Mouse (Mus musculus): ENCODE data around the gene Gfra1. TPM values are rescaled to one million over a fixed set of nuclear protein-coding genes. Genes with fewer than 3 reads are reported as not detected.

Gene Gfra1
- polyA plus RNA-seq, 1 experiment from 2014 or later = 7.4 TPM

DNA sequence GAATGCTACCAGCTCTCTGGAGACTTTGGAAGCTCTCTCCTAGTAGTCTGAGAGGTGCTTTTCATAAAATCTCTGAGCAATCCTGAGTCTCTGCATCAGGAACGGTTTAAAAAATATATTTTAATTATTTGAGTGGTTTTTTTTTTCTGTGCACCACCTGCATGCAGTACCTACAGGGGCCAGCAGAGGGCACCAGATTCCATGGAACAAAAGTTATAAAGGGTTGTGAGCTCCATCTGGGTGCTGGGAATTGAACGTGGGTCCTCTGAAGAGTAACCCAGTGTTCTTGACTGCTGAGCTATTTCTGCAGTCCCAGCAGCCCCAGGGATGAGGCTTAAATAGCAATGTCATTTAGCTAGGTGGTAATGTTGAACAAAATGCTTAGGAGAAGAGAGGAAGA lies 141.9 kb downstream of the Gfra1 start:
- 56% methylated on average over 2 of the region's 2 CpGs for WGBS (ENCODE audit: insufficient replicate concordance)
- Histone ChIP-seq H3K4me3 (ENCODE audit: low read depth, low read length) (no peak overlapping the region), H3K9ac (ENCODE audit: low read depth, low read length) (no peak overlapping the region), H3K36me3 (ENCODE audit: control insufficient read depth, insufficient read depth) (no peaks in the 10 kb centered on the region), H3K4me1 (ENCODE audit: control insufficient read depth, low read depth, low read length) (no peaks in the 10 kb centered on the region), H3K4me2 (ENCODE audit: low read depth, low read length) (no peak overlapping the region), H3K9me3 (replicated peaks; ENCODE audit: control insufficient read depth, low read length) (peaks cover 6% of the 10 kb centered on the region; the same call in 1 of the 2 replicates), H3K27me3 (ENCODE audit: control insufficient read depth, insufficient read depth, low read depth, low read length) (no peaks in the 10 kb centered on the region), H3K27ac (ENCODE audit: low read length) (no peak overlapping the region)
- no peak for ATAC-seq (ENCODE audit: low read depth)

- ATAC-seq (ENCODE audit: low read depth) = no peak
- Histone ChIP-seq H3K4me1 (ENCODE audit: control insufficient read depth, low read depth, low read length) (no peaks in the 10 kb centered on the region), H3K4me3 (ENCODE audit: low read depth, low read length) (no peak overlapping the region), H3K27me3 (ENCODE audit: control insufficient read depth, insufficient read depth, low read depth, low read length) (no peaks in the 10 kb centered on the region), H3K4me2 (ENCODE audit: low read depth, low read length) (no peak overlapping the region), H3K9me3 (replicated peaks; ENCODE audit: control insufficient read depth, low read length) (peaks cover 6% of the 10 kb centered on the region; the same call in 1 of the 2 replicates), H3K36me3 (ENCODE audit: control insufficient read depth, insufficient read depth) (no peaks in the 10 kb centered on the region), H3K27ac (ENCODE audit: low read length) (no peak overlapping the region), H3K9ac (ENCODE audit: low read depth, low read length) (no peak overlapping the region)
- 50% methylated on average over 2 of the region's 2 CpGs for WGBS (ENCODE audit: insufficient replicate concordance)
Observed at GRCm38 (mm10) chr19:58312492-58312891, 143.2 kb downstream of the Gfra1 start.

DNA sequence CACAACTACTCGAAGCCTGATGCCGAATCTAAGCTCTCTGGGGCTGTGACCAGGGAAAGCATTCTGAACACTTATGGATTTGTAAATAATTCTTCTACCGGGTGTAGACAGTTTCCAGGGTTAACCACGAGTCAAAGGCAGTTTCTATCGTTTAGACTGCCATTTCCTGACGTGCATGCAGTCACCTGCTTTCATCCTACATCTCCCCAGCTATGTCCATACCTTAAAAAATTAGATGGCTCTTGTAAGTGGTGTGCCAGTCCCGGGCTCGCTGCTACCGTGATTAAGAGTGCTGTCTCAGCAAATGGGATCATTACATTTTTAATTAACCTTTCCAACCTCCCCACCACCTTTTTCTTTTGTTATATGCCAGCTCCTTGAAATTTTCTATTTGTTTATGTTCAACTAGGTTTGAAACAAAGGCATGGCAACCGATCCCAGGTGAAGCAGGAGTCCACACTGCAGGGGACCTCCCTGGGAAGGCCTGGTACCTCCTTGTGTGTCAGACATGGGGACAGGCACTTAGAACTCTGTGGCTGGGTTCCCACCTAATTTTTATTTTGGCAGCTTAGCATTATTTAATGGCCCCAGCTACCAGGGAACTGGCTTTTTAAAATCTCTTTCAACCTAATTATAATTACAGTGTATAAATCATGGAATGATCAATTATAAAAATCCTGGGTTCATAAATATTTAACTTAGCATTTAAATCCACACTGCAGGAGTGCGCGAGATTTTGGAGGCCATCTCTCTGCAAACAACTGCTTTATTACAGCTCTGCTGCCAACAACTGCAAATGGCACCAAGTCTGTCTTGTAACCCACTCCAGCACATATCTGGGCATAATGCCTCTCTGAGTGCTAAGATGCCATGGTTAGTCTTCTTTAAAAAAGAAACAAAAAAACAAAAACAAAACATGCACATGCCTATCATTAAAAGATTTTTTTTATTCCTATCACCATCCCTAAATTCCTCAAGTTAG lies 145.1 kb downstream of the Gfra1 start:
- Histone ChIP-seq H3K9ac (ENCODE audit: low read depth, low read length) (no peak overlapping the region), H3K4me2 (ENCODE audit: low read depth, low read length) (no peak overlapping the region), H3K4me3 (ENCODE audit: low read depth, low read length) (no peak overlapping the region), H3K36me3 (ENCODE audit: control insufficient read depth, insufficient read depth) (no peaks in the 10 kb centered on the region), H3K4me1 (ENCODE audit: control insufficient read depth, low read depth, low read length) (no peaks in the 10 kb centered on the region), H3K27me3 (ENCODE audit: control insufficient read depth, insufficient read depth, low read depth, low read length) (no peaks in the 10 kb centered on the region), H3K27ac (ENCODE audit: low read length) (no peak overlapping the region), H3K9me3 (replicated peaks; ENCODE audit: control insufficient read depth, low read length) (peaks cover 6% of the 10 kb centered on the region; the same call in 1 of the 2 replicates)
- 54% methylated on average over 12 of the region's 12 CpGs for WGBS (ENCODE audit: insufficient replicate concordance)
- ATAC-seq (ENCODE audit: low read depth) = no peak

DNA sequence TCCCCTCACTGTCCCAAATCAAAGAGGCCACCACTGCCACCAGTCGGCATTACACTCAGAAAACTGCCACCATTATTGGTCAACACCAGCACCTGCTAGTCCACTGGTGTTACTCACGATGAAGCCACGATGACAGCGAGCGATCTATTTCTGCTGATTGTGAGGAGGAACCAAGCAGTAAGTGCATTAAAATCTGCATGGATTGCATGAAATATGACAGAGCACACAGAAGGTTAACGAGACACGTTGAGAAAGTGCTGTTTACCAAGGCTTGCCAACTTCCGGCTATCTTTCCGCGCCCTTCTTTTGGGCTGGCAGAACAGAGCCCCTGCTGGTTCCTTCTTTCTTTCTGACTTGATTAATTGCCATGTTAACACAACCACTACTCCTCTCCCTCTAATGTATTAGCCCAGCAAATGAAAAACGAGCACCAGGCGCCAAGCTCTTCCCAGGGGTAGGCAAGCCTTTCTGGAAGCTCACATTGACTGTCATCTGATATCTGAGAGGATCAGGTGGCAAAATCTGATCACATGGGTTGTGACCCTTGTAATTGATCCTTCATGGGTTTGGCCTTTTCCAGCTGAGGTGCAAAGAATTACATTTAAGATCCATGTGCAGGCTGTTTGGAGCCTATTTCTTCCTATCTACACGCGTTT lies 146.0 kb downstream of the Gfra1 start:
- Histone ChIP-seq H3K4me1 (ENCODE audit: control insufficient read depth, low read depth, low read length) (no peaks in the 10 kb centered on the region), H3K27ac (ENCODE audit: low read length) (no peak overlapping the region), H3K27me3 (ENCODE audit: control insufficient read depth, insufficient read depth, low read depth, low read length) (no peaks in the 10 kb centered on the region), H3K36me3 (ENCODE audit: control insufficient read depth, insufficient read depth) (no peaks in the 10 kb centered on the region), H3K9me3 (replicated peaks; ENCODE audit: control insufficient read depth, low read length) (peaks cover 6% of the 10 kb centered on the region; the same call in 1 of the 2 replicates), H3K4me2 (ENCODE audit: low read depth, low read length) (no peak overlapping the region), H3K4me3 (ENCODE audit: low read depth, low read length) (no peak overlapping the region), H3K9ac (ENCODE audit: low read depth, low read length) (no peak overlapping the region)
- ATAC-seq (ENCODE audit: low read depth) = no peak
- 63% methylated on average over 14 of the region's 14 CpGs for WGBS (ENCODE audit: insufficient replicate concordance)

- Histone ChIP-seq H3K9ac (ENCODE audit: low read depth, low read length) (no peak overlapping the region), H3K4me1 (ENCODE audit: control insufficient read depth, low read depth, low read length) (no peaks in the 10 kb centered on the region), H3K9me3 (replicated peaks; ENCODE audit: control insufficient read depth, low read length) (no peaks in the 10 kb centered on the region), H3K36me3 (ENCODE audit: control insufficient read depth, insufficient read depth) (no peaks in the 10 kb centered on the region), H3K4me2 (ENCODE audit: low read depth, low read length) (no peak overlapping the region), H3K4me3 (ENCODE audit: low read depth, low read length) (no peak overlapping the region), H3K27me3 (ENCODE audit: control insufficient read depth, insufficient read depth, low read depth, low read length) (no peaks in the 10 kb centered on the region), H3K27ac (ENCODE audit: low read length) (no peak overlapping the region)
- WGBS (ENCODE audit: insufficient replicate concordance) = 65% methylated on average over 7 of the region's 7 CpGs
- ATAC-seq (ENCODE audit: low read depth) = no peak
Observed at GRCm38 (mm10) chr19:58301105-58301504, 154.6 kb downstream of the Gfra1 start.

DNA sequence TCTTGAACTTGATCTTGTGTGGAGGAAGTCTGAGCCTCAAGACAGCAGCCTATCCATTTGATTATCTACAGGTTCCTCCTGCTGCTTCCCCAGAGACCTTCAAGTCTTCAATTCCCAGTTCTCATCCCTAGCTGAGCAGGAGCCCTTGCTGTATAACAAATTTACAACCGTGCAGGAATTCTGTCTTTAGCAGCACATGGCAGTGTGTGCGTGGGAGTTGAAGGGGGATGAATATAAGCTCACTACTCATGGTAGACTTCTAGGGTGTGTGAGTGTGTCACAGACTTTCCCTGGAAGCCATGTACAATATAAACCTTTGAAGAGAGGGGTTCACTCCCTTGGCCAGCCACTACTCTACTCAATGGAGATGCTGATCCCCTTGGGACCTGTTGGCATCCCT lies 157.8 kb downstream of the Gfra1 start:
- Histone ChIP-seq H3K27ac (ENCODE audit: low read length) (no peak overlapping the region), H3K4me3 (ENCODE audit: low read depth, low read length) (no peak overlapping the region), H3K27me3 (ENCODE audit: control insufficient read depth, insufficient read depth, low read depth, low read length) (no peaks in the 10 kb centered on the region), H3K9me3 (replicated peaks; ENCODE audit: control insufficient read depth, low read length) (no peaks in the 10 kb centered on the region), H3K4me2 (ENCODE audit: low read depth, low read length) (no peak overlapping the region), H3K36me3 (ENCODE audit: control insufficient read depth, insufficient read depth) (no peaks in the 10 kb centered on the region), H3K9ac (ENCODE audit: low read depth, low read length) (no peak overlapping the region), H3K4me1 (ENCODE audit: control insufficient read depth, low read depth, low read length) (no peaks in the 10 kb centered on the region)
- no peak for ATAC-seq (ENCODE audit: low read depth)
- 47% methylated on average over 2 of the region's 2 CpGs for WGBS (ENCODE audit: insufficient replicate concordance)

GRCm38 (mm10) chr19:58296842-58297190 lies 158.9 kb downstream of the Gfra1 start:
- Histone ChIP-seq H3K4me2 (ENCODE audit: low read depth, low read length) (no peak overlapping the region), H3K4me1 (ENCODE audit: control insufficient read depth, low read depth, low read length) (no peaks in the 10 kb centered on the region), H3K4me3 (ENCODE audit: low read depth, low read length) (no peak overlapping the region), H3K27me3 (ENCODE audit: control insufficient read depth, insufficient read depth, low read depth, low read length) (no peaks in the 10 kb centered on the region), H3K9me3 (replicated peaks; ENCODE audit: control insufficient read depth, low read length) (no peaks in the 10 kb centered on the region), H3K9ac (ENCODE audit: low read depth, low read length) (no peak overlapping the region), H3K36me3 (ENCODE audit: control insufficient read depth, insufficient read depth) (no peaks in the 10 kb centered on the region), H3K27ac (ENCODE audit: low read length) (no peak overlapping the region)
- 8% methylated on average over 7 of the region's 7 CpGs for WGBS (ENCODE audit: insufficient replicate concordance)
- ATAC-seq (ENCODE audit: low read depth) = no peak

GRCm38 (mm10) chr19:58295986-58296841 lies 159.5 kb downstream of the Gfra1 start:
- Histone ChIP-seq H3K27me3 (ENCODE audit: control insufficient read depth, insufficient read depth, low read depth, low read length) (no peaks in the 10 kb centered on the region), H3K9ac (ENCODE audit: low read depth, low read length) (no peak overlapping the region), H3K4me2 (ENCODE audit: low read depth, low read length) (no peak overlapping the region), H3K4me1 (ENCODE audit: control insufficient read depth, low read depth, low read length) (no peaks in the 10 kb centered on the region), H3K9me3 (replicated peaks; ENCODE audit: control insufficient read depth, low read length) (no peaks in the 10 kb centered on the region), H3K4me3 (ENCODE audit: low read depth, low read length) (no peak overlapping the region), H3K36me3 (ENCODE audit: control insufficient read depth, insufficient read depth) (no peaks in the 10 kb centered on the region), H3K27ac (ENCODE audit: low read length) (no peak overlapping the region)
- WGBS (ENCODE audit: insufficient replicate concordance) = 56% methylated on average over 14 of the region's 14 CpGs
- ATAC-seq (ENCODE audit: low read depth) = no peak
